Mouse (Mus musculus) G1E (cell line): ENCODE data around the gene Calhm5. TPM values are rescaled to one million over a fixed set of nuclear protein-coding genes. Genes with fewer than 3 reads are reported as not detected.

Experiments
- ATAC-seq: 2 replicates; pipeline ENCODE4 v1.8.0; 2016; ENCODE audit warnings: mild to moderate bottlenecking; ENCODE audit not compliant: insufficient number of reproducible peaks, poor library complexity, low FRiP score, severe bottlenecking; ENCODE audit errors: extremely low read depth
- DNase-seq: peaks from one replicate; pipeline ENCODE4 v3.0.0; 2012; ENCODE audit warnings: low spot score
- H3K27me3 ChIP-seq: 2 replicates; pipeline ENCODE4 v1.6.1; 2012; ENCODE audit warnings: mild to moderate bottlenecking, low read length, inconsistent platforms; ENCODE audit not compliant: insufficient read depth
- H3K36me3 ChIP-seq: replicated peaks from 2 replicates; pipeline ENCODE3; 2012; ENCODE audit warnings: mild to moderate bottlenecking, inconsistent platforms
- H3K4me1 ChIP-seq: 2 replicates; pipeline ENCODE4 v1.6.1; 2012; ENCODE audit warnings: low read depth, low read length, inconsistent platforms, mixed read lengths; ENCODE audit not compliant: insufficient read depth
- H3K4me3 ChIP-seq: 2 replicates; pipeline ENCODE4 v1.5.1; 2012; ENCODE audit warnings: low read depth, mild to moderate bottlenecking, inconsistent platforms, low read length, moderate library complexity, mixed read lengths
- H3K9me3 ChIP-seq: replicated peaks from 2 replicates; pipeline ENCODE4 v1.6.1; 2012; ENCODE audit warnings: inconsistent platforms
- CTCF ChIP-seq: IDR thresholded peaks from 2 replicates; pipeline ENCODE4 v1.5.1; 2012; ENCODE audit warnings: low read depth, low read length, inconsistent platforms, mixed read lengths
- GATA1 ChIP-seq: IDR thresholded peaks from 2 replicates; pipeline ENCODE4 v1.6.1; 2012; ENCODE audit warnings: borderline replicate concordance, low read length, inconsistent platforms, mixed read lengths
- GATA2 ChIP-seq: IDR thresholded peaks from 2 replicates; pipeline ENCODE4 v1.6.1; 2012; ENCODE audit warnings: low read depth, low read length, inconsistent platforms, borderline replicate concordance
- POLR2AphosphoS5 ChIP-seq: IDR thresholded peaks from 2 replicates; pipeline ENCODE4 v1.6.1; 2012; ENCODE audit warnings: low read depth, low read length, inconsistent platforms; ENCODE audit not compliant: insufficient replicate concordance
- TAL1 ChIP-seq: conservative IDR thresholded peaks from 2 replicates; pipeline ENCODE4 v1.6.1; 2012; ENCODE audit warnings: low read depth, low read length, inconsistent platforms, mixed read lengths
- polyA plus RNA-seq: library from polyadenylated mRNA; stranded (reverse); fragments of >175 nt; gene quantifications from 2 replicates; pipeline ENCODE4 v1.2.3, GENCODE M21; 2012
- total RNA-seq, 2 experiments: library from RNA; stranded (forward) in 1 of 2; stranded (reverse) in 1 of 2; fragments of 200-1000 nt in 1 of 2; fragments of >200 nt in 1 of 2; fragmentation: Nextera tagmentation in 1 of 2; gene quantifications; 2 replicates each; pipeline ENCODE4 v1.2.3; 2014 to 2017

Gene Calhm5
- total and polyA plus RNA-seq, 3 experiments, result 0.05 TPM; not detected in 2

GRCm38 (mm10) chr10:34053987-34054386 is 42.3 kb downstream of the Calhm5 start:
- no peaks in the 10 kb centered on the region for H3K9me3 ChIP-seq
- DNase-seq (no peak), ATAC-seq (no peak)
- 0 out of 2 replicates have a peak, but pooled peaks cover 6% of the 10 kb centered on the region for H3K27me3 ChIP-seq
- no peaks in the 10 kb centered on the region for H3K36me3 ChIP-seq
- TF ChIP-seq TAL1 (no peak), GATA1 (no peak), CTCF (no peak), GATA2 (no peak), POLR2AphosphoS5 (no peak)
- no peaks in the 10 kb centered on the region for H3K4me1 ChIP-seq
- H3K4me3 ChIP-seq, result no peak overlapping the region

GRCm38 (mm10) chr10:34044210-34044609 is 52.1 kb downstream of the Calhm5 start, which contains the start of gene Calhm4:
Gene Calhm4, minus strand, starts transcription at chr10:34044310.
- ATAC-seq (no peak), DNase-seq (no peak)
- Histone ChIP-seq H3K27me3 (peaks cover 7% of the 10 kb centered on the region; the same call in 1 of the 2 replicates), H3K9me3 (no peaks in the 10 kb centered on the region), H3K36me3 (no peaks in the 10 kb centered on the region), H3K4me1 (no peaks in the 10 kb centered on the region), H3K4me3 (no peak within 1 kb of the TSS)
- TF ChIP-seq POLR2AphosphoS5 (no peak), CTCF (no peak), TAL1 (no peak), GATA1 (no peak), GATA2 (no peak)

Other genes with a start within 250 kb of the Calhm5 start
- gene Sult3a1, start 238.8 kb downstream of the Calhm5 start, total RNA-seq (2014; fragmentation: Nextera tagmentation), result not detected in 2 replicates
- not detected in 2 replicates for gene Sult3a1, start 238.8 kb downstream of the Calhm5 start, total RNA-seq (2017)
- gene Sult3a1, start 238.8 kb downstream of the Calhm5 start, polyA plus RNA-seq, result not detected in 2 replicates
- not detected in 2 replicates for gene Rsph4a, start 191.4 kb downstream of the Calhm5 start, total RNA-seq (2014; fragmentation: Nextera tagmentation)
- 0.06 and 0.11 TPM in 2 replicates for gene Rsph4a, start 191.4 kb downstream of the Calhm5 start, total RNA-seq (2017)
- not detected in 2 replicates for gene Rsph4a, start 191.4 kb downstream of the Calhm5 start, polyA plus RNA-seq
- 27.2 and 38.2 TPM in 2 replicates for gene Zup1, start 145.2 kb downstream of the Calhm5 start, total RNA-seq (2014; fragmentation: Nextera tagmentation)
- 20.8 and 24.6 TPM in 2 replicates for gene Zup1, start 145.2 kb downstream of the Calhm5 start, total RNA-seq (2017)
- gene Zup1, start 145.2 kb downstream of the Calhm5 start, polyA plus RNA-seq, result 0.81 and 1.6 TPM in 2 replicates
- 250 and 269 TPM in 2 replicates for gene Rwdd1, start 76.9 kb downstream of the Calhm5 start, total RNA-seq (2014; fragmentation: Nextera tagmentation)
- 232 and 246 TPM in 2 replicates for gene Rwdd1, start 76.9 kb downstream of the Calhm5 start, total RNA-seq (2017)
- 57.2 and 67.7 TPM in 2 replicates for gene Rwdd1, start 76.9 kb downstream of the Calhm5 start, polyA plus RNA-seq
- not detected in 2 replicates for gene Trappc3l, start 58.9 kb downstream of the Calhm5 start, total RNA-seq (2014; fragmentation: Nextera tagmentation)
- gene Trappc3l, start 58.9 kb downstream of the Calhm5 start, total RNA-seq (2017), result not detected in 2 replicates
- gene Trappc3l, start 58.9 kb downstream of the Calhm5 start, polyA plus RNA-seq, result not detected in 2 replicates
- gene Calhm4, start 52.2 kb downstream of the Calhm5 start, total RNA-seq (2014; fragmentation: Nextera tagmentation), result not detected in 2 replicates
- 0.06 and 0.11 TPM in 2 replicates for gene Calhm4, start 52.2 kb downstream of the Calhm5 start, total RNA-seq (2017)
- not detected in 2 replicates for gene Calhm4, start 52.2 kb downstream of the Calhm5 start, polyA plus RNA-seq
- not detected in 2 replicates for gene Calhm6, start 31.5 kb upstream of the Calhm5 start, total RNA-seq (2014; fragmentation: Nextera tagmentation)
- gene Calhm6, start 31.5 kb upstream of the Calhm5 start, total RNA-seq (2017), result 0.27 TPM in 1 of 2 replicates, not detected in the other
- gene Calhm6, start 31.5 kb upstream of the Calhm5 start, polyA plus RNA-seq, result not detected in 2 replicates
- gene Dse, start 111.2 kb upstream of the Calhm5 start, total RNA-seq (2014; fragmentation: Nextera tagmentation), result not detected in 2 replicates
- under 0.01 TPM in 1 of 2 replicates, not detected in the other for gene Dse, start 111.2 kb upstream of the Calhm5 start, total RNA-seq (2017)
- gene Dse, start 111.2 kb upstream of the Calhm5 start, polyA plus RNA-seq, result not detected in 2 replicates
- gene Tspyl1, start 185.7 kb upstream of the Calhm5 start, total RNA-seq (2014; fragmentation: Nextera tagmentation), result 37.0 and 41.1 TPM in 2 replicates
- gene Tspyl1, start 185.7 kb upstream of the Calhm5 start, total RNA-seq (2017), result 40.9 and 43.5 TPM in 2 replicates
- gene Tspyl1, start 185.7 kb upstream of the Calhm5 start, polyA plus RNA-seq, result 19.6 and 20.6 TPM in 2 replicates
- gene Tspyl4, start 200.9 kb upstream of the Calhm5 start, total RNA-seq (2014; fragmentation: Nextera tagmentation), result 0.53 and 0.60 TPM in 2 replicates
- 0.82 and 1.5 TPM in 2 replicates for gene Tspyl4, start 200.9 kb upstream of the Calhm5 start, total RNA-seq (2017)
- 0.14 TPM in 2 replicates for gene Tspyl4, start 200.9 kb upstream of the Calhm5 start, polyA plus RNA-seq